Mouse (Mus musculus): ENCODE results near the gene Zmym4. TPM values are rescaled to one million over a fixed set of nuclear protein-coding genes. Genes with fewer than 3 reads are reported as not detected.
"Not testable (repeated sequence)": the region's sequence is repeated elsewhere in the genome, so short reads cannot be mapped to it uniquely, and the experiment has no call there.

Zmym4 gene
- polyA plus RNA-seq, 1 experiment from 2014 or later, result 16.6 TPM

DNA sequence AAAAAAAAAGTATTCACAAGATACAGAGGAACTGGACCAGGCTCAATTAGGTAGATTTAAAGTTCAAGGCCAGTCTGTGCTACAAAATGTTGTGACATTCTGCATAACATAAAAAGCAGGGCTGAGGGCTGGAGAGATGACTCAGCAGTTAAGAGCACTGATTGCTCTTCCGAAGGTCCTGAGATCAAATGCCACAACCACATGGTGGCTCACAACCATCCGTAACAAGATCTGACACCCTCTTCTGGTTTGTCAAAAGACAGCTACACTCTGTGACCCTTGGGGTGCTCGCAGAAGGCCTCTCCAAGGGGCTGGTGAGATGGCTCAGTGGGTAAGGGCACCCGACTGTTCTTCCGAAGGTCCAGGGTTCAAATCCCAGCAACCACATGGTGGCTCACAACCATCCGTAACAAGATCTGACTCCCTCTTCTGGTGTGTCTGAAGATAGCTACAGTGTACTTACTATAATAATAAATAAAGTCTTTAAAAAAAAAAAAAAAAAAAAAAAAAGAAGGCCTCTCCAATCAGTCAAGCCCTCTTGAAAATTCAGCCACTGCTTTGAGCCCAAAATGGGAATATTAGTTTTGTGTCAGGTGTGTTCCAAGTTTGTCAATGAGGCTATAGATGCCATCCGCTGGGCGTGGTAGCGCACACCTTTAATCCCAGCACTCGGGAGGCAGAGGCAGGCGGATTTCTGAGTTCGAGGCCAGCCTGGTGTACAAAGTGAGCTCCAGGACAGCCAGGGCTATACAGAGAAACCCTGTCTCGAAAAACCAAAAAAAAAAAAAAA is 16.0 kb upstream of the Zmym4 start:
- H3K4me3 ChIP-seq (replicated peaks); H3K9me3 ChIP-seq; H3K27ac ChIP-seq; H3K4me2 ChIP-seq; H3K9ac ChIP-seq; H3K4me1 ChIP-seq; H3K36me3 ChIP-seq; ATAC-seq (ENCODE audit: insufficient read depth, low FRiP score, low read depth); H3K27me3 ChIP-seq (replicated peaks): not testable (repeated sequence)
- WGBS, result 81% methylated on average over 13 of the region's 13 CpGs

DNA sequence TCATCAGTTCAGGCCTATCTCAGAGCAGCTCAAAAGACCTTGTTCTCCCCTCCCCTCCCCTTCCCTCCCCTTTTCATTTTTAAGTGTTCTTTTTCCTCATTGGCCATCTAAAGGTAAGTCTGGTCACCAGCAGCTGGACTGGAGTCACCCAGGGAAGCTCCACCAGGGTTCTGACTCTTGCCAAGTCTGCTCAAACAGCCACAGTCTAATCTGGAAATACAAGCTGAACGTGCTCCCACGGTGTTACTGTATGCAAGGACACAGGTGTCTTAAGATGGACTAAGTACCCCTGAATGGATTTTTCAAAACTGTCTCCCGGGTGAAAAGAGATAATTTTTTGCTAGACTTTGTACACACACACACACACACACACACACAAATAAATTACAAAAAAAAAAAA is 15.4 kb upstream of the Zmym4 start:
- no peaks in the 10 kb centered on the region for H3K4me1 ChIP-seq
- H3K4me3 ChIP-seq (replicated peaks), result no peak overlapping the region
- H3K9ac ChIP-seq, result no peak overlapping the region
- H3K9me3 ChIP-seq, result no peaks in the 10 kb centered on the region
- WGBS, result 55% methylated on average over 3 of the region's 3 CpGs
- H3K27ac ChIP-seq, result no peak overlapping the region
- H3K4me2 ChIP-seq, result no peak overlapping the region
- ATAC-seq (ENCODE audit: insufficient read depth, low FRiP score, low read depth), result no peak
- H3K27me3 ChIP-seq (replicated peaks), result no peaks in the 10 kb centered on the region
- H3K36me3 ChIP-seq, result no peaks in the 10 kb centered on the region

DNA sequence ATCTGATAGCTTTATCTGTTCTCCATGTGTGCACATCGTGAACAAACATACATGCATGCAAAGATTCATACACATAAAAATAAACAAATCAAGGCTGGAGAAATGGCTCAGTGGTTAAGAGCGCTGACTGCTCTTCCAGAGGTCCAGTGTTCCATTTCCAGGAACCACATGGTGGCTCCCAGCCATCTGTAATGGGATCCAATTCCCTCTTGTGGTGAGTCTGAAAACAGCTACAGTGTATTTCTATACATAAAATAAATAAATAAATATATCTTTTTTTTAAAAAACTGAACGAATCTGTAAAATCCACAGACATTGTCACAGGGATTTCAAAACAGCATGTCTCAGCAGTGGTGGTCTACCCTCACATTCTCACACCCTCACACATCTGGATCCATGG is 10.8 kb upstream of the Zmym4 start:
- WGBS, result 74% methylated on average over 3 of the region's 3 CpGs
- ATAC-seq (ENCODE audit: insufficient read depth, low FRiP score, low read depth), result no peak
- no peaks in the 10 kb centered on the region for H3K4me1 ChIP-seq
- no peaks in the 10 kb centered on the region for H3K27me3 ChIP-seq (replicated peaks)
- H3K9ac ChIP-seq, result no peak overlapping the region
- no peak overlapping the region for H3K4me3 ChIP-seq (replicated peaks)
- no peaks in the 10 kb centered on the region for H3K36me3 ChIP-seq
- H3K4me2 ChIP-seq, result no peak overlapping the region
- no peak overlapping the region for H3K27ac ChIP-seq
- no peaks in the 10 kb centered on the region for H3K9me3 ChIP-seq

DNA sequence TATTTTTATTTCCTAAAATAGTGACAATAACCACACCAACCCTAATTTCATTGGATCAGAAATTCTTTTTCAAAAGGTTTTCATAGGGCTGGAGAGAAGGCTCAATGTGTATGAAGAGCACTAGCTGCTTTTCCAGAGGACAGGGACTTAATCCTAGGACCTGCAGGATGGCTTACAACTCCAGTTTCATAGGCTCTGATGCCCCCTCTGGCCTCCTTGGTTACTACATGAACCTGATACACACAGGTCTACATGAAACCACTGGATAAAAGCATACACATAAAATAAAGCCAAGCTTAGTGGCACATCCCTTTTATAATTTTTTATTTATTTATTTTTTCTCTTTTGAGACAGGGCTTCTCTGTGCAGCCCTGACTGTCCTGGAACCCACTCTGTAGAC is 9.5 kb upstream of the Zmym4 start:
- Histone ChIP-seq H3K9me3 (no peaks in the 10 kb centered on the region), H3K4me3 (replicated peaks) (no peak overlapping the region), H3K27me3 (replicated peaks) (no peaks in the 10 kb centered on the region), H3K4me1 (no peaks in the 10 kb centered on the region), H3K4me2 (no peak overlapping the region), H3K27ac (no peak overlapping the region), H3K9ac (no peak overlapping the region), H3K36me3 (no peaks in the 10 kb centered on the region)
- no peak for ATAC-seq (ENCODE audit: insufficient read depth, low FRiP score, low read depth)

DNA sequence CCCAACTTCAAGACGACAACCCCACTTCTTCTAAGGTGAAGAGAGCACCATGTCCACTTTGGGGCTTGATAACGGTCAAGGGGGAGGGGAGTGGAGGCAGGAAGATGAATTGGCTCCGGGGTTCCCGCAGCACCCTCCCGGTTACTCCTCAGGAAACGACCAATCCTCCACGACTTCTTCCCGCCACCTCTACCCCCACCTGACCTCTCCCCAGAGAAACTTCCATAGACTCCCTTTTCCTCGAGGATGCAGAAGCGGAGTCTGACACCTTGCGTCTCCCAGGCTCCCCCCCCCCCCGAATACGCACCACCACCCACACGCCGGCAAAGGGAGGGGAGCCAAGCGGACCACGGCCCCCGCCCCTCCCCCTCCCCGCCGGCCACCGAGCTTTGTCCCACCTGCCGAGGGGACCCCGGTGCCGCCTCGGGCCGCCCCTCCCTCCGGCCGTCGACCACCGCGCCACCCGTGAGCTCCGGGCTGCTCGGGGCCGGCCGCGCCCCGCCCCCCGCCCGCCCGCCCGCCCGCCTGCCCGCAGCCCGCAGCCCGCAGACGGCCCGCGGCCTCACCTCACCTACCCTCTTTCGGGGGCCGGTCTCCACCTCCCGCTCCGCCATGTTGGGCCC is 583 bp downstream of the Zmym4 start:
- Histone ChIP-seq H3K27ac (peak overlapping the region; percentile 89), H3K4me3 (replicated peaks) (peak overlapping the region; percentile 68), H3K27me3 (replicated peaks) (no peaks in the 10 kb centered on the region), H3K4me2 (peak overlapping the region; percentile 76), H3K4me1 (no peaks in the 10 kb centered on the region), H3K36me3 (no peaks in the 10 kb centered on the region), H3K9me3 (no peaks in the 10 kb centered on the region), H3K9ac (peak overlapping the region; percentile 87)
- ATAC-seq (ENCODE audit: insufficient read depth, low FRiP score, low read depth), result peak; percentile 8
- under 1% methylated on average over 20 of the region's 53 CpGs for WGBS

DNA sequence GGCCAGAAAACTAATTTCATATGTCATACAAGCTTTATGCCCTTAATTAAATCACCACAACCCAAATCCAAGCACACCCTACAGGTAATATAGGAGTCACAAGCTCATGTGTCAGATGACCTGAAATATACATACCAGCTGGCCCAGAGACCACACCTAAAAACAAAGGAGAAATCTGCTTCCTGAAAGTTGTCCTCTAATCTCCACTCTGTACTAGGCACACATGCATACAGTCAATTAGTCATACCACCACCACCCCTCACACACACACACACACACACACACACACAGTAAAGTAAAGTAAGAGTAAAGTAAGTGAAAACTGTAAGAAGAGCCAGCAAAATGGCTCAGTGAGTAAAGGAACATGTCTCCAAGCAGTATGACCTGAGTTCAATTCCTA is 9.3 kb downstream of the Zmym4 start:
- Histone ChIP-seq H3K36me3 (no peaks in the 10 kb centered on the region), H3K4me2 (no peak overlapping the region), H3K4me3 (replicated peaks) (no peak overlapping the region), H3K27ac (no peak overlapping the region), H3K9me3 (no peaks in the 10 kb centered on the region), H3K9ac (no peak overlapping the region), H3K27me3 (replicated peaks) (no peaks in the 10 kb centered on the region), H3K4me1 (no peaks in the 10 kb centered on the region)
- ATAC-seq (ENCODE audit: insufficient read depth, low FRiP score, low read depth), result no peak

DNA sequence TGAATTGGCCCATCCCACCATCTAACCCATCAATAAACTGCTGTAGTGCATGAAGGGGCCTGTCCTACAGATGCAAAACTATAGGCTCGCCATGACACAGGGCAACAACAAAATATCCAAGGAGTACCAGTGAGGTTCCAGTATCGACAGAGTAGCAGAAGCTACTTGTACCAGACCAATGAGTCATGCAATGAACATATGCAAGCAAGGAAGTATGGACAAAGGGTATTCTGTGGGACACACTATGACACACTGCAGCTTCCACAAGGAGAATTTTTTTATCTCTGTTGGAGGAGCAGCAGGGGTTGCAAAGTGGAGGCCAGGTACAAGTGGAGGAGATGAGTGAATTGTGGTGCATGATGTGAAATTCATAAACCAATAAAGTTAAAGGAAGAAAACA is 9.7 kb downstream of the Zmym4 start:
- ATAC-seq (ENCODE audit: insufficient read depth, low FRiP score, low read depth), result peak; percentile 35; the same call in 1 of the 2 replicates
- no peaks in the 10 kb centered on the region for H3K27me3 ChIP-seq (replicated peaks)

DNA sequence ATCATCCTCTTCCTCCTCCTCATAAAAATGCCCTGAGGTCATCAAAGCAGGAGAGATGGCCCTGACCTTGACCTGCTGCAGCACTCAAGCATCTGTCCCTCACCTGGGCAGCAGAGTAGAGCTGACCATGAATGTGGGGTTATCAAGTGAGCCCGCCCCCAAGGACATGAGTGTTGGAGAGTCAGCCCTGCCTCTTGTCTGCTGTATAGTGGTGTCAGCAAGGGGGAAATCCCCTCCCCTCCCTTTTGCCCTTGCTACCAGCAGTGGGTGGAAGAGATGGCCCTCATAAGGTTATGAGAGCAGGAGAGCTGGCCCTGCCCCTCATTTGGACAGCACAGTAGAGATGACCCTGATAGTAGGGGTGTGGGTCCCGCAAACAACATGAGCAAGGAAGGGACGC is 10.5 kb downstream of the Zmym4 start:
- Histone ChIP-seq H3K4me2 (no peak overlapping the region), H3K36me3 (no peaks in the 10 kb centered on the region), H3K9ac (no peak overlapping the region), H3K4me3 (replicated peaks) (no peak overlapping the region), H3K27me3 (replicated peaks) (no peaks in the 10 kb centered on the region), H3K27ac (no peak overlapping the region), H3K9me3 (no peaks in the 10 kb centered on the region), H3K4me1 (no peaks in the 10 kb centered on the region)
- ATAC-seq (ENCODE audit: insufficient read depth, low FRiP score, low read depth), result no peak
- WGBS, result 90% methylated on average over 3 of the region's 3 CpGs

More for the DNA sequence above, 9.7 kb downstream of the Zmym4 start:
- Histone ChIP-seq H3K27ac (no peak overlapping the region), H3K4me3 (replicated peaks) (no peak overlapping the region), H3K4me1 (no peaks in the 10 kb centered on the region), H3K36me3 (no peaks in the 10 kb centered on the region), H3K9me3 (no peaks in the 10 kb centered on the region), H3K9ac (no peak overlapping the region), H3K4me2 (no peak overlapping the region)
- WGBS, result 84% methylated on average over 2 of the region's 2 CpGs

DNA sequence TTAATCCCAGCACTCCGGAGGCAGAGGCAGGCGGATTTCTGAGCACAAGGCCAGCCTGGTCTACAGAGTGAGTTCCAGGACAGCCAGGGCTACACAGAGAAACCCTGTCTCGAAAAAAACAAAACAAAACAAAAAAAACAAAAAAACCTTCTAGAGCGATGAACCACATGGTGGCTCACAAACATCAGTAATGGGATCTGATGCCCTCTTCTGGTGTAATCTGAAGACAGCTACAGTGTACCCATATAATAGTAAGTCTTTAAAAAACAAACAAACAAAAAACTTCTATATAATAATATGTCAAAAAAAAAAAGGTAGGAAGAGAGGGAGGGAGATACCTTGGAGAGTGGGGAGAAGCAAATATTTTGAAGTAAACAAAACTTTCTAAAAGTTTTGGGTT is 17.1 kb downstream of the Zmym4 start:
- WGBS, result 91% methylated on average over 4 of the region's 4 CpGs
- not testable (repeated sequence) for ATAC-seq (ENCODE audit: insufficient read depth, low FRiP score, low read depth)

DNA sequence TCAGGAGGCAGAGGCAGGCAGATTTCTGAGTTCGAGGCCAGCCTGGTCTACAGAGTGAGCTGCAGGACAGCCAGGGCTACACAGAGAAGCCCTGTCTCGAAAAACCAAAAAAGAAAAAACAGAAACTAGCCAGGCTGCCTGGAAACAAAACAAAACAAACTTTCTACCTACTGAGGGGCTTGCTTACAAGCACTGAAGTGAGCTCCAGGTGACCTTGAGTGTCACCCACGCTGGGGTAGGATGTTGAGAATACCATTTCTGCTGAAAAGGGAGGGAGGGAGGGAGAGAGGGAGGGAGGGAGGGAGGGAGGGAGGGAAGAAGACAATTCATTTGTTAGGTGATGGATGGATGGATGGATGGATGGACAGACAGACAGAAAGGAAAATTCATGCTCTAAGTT is 24.5 kb downstream of the Zmym4 start:
- Histone ChIP-seq H3K27ac (no peak overlapping the region), H3K4me3 (replicated peaks) (no peak overlapping the region), H3K9me3 (no peaks in the 10 kb centered on the region), H3K4me1 (no peaks in the 10 kb centered on the region), H3K36me3 (no peaks in the 10 kb centered on the region), H3K9ac (no peak overlapping the region), H3K27me3 (replicated peaks) (no peaks in the 10 kb centered on the region), H3K4me2 (no peak overlapping the region)
- WGBS, result 88% methylated on average over 3 of the region's 3 CpGs
- no peak for ATAC-seq (ENCODE audit: insufficient read depth, low FRiP score, low read depth)

More for the DNA sequence above, 17.1 kb downstream of the Zmym4 start:
- not testable (repeated sequence) for H3K4me1 ChIP-seq; H3K27ac ChIP-seq; H3K27me3 ChIP-seq (replicated peaks); H3K9me3 ChIP-seq; H3K36me3 ChIP-seq; H3K4me2 ChIP-seq; H3K4me3 ChIP-seq (replicated peaks); H3K9ac ChIP-seq

DNA sequence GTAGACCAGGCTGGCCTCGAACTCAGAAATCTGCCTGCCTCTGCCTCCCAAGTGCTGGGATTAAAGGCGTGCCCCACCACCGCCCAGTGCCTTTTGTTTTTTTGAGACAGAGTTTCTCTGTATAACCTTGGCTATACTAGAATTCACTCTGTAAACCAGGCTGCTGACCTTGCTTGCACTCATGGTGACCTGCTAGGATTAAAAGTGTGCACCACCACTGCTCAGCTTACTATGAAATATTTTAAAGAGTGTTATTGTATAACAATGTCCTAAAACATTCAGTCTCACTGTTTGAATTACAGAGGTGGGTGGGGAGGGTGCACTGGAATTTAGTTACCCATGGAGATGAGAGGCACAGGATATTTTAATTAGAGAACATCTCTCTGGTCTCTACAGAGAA is 25.1 kb downstream of the Zmym4 start:
- no peak for ATAC-seq (ENCODE audit: insufficient read depth, low FRiP score, low read depth)

DNA sequence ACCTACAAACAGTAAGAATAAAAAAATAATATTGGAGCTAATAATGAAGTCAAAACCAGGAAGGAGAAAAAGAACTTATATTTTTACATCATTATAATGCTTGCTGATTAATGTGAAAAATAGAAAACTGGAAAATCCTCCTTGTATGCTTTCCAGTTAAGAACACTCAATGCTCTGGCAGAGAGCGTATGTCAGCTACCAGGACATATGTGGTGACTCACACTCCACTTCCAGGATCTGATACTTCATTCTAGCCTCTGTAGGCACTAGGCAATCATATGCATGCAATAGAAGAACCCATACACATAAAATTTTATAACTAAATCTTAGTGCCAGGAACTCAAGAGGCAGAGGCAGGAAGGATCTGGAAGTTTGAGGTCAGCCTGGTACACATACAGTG is 40.2 kb downstream of the Zmym4 start:
- Histone ChIP-seq H3K27me3 (replicated peaks) (no peaks in the 10 kb centered on the region), H3K4me2 (no peak overlapping the region), H3K4me1 (no peaks in the 10 kb centered on the region), H3K9ac (no peak overlapping the region), H3K9me3 (no peaks in the 10 kb centered on the region), H3K36me3 (no peaks in the 10 kb centered on the region), H3K4me3 (replicated peaks) (no peak overlapping the region), H3K27ac (no peak overlapping the region)
- ATAC-seq (ENCODE audit: insufficient read depth, low FRiP score, low read depth), result no peak
- 84% methylated on average over 1 of the region's 1 CpGs for WGBS

More for the DNA sequence above, 25.1 kb downstream of the Zmym4 start:
- WGBS, result 92% methylated on average over 3 of the region's 3 CpGs
- H3K4me1 ChIP-seq, result no peaks in the 10 kb centered on the region
- no peak overlapping the region for H3K4me2 ChIP-seq
- no peaks in the 10 kb centered on the region for H3K9me3 ChIP-seq
- H3K27me3 ChIP-seq (replicated peaks), result no peaks in the 10 kb centered on the region
- no peak overlapping the region for H3K4me3 ChIP-seq (replicated peaks)
- H3K27ac ChIP-seq, result no peak overlapping the region
- no peaks in the 10 kb centered on the region for H3K36me3 ChIP-seq
- no peak overlapping the region for H3K9ac ChIP-seq
